Mouse (Mus musculus): Measurements from ENCODE around the gene Exoc8. TPM values are rescaled to one million over a fixed set of nuclear protein-coding genes. Genes with fewer than 3 reads are reported as not detected.

Gene Exoc8
- total RNA-seq, 2 experiments from 2014 or later: 21.0 to 21.1 TPM

DNA sequence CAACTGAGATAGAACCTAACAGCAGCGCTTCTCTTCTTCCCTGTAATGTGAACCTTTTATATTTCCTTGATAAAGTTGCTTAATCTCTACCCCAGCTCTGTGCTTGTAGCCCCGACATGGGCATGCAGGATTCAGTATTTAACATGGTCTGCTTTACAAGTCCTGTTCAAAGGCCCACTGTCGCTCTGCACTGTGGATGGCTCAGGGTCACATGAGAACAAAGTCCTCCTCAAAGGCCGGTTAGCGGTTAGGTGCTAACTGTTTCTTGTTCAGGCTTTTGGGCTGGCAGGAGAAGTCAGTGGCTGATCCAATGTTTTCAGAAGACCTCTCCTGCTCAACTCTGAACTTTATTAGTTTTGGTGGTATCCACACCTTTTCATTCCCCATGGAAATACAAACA, 51.9 kb downstream of the Exoc8 start:
- DNase-seq: no peak

DNA sequence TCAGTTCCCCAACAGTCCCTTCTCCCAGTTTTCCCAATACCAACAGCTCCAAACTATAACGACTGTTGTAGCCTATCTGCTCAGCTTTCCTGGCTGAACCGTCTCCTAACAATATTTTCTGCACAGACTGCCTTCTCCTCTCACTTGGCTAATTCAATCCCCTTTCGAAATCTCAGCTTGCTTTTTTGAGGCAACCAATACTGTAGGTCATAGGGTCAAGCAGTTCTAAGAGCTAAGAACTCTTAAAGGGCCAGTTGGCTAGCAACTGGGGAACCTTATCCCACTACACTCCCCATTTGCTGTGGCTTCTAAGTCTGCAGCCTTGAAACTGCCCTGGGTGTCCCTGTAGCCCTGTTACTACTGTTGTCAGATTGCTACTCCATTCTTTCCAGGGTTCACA, 52.4 kb downstream of the Exoc8 start:
- DNase-seq: no peak

Other genes starting within 250 kb of the Exoc8 start
- gene 2310022B05Rik, start 234.3 kb downstream of the Exoc8 start, total RNA-seq (2021): 10 to 100 TPM; 42.5 to 43.2 TPM
- 10 to 100 TPM; 41.8 to 47.1 TPM for gene Ttc13, start 175.7 kb downstream of the Exoc8 start, total RNA-seq (2021)
- gene Arv1, start 175.6 kb downstream of the Exoc8 start, total RNA-seq (2021): 10 to 100 TPM in 1 of 2 experiments, 1 to 10 TPM in 1; 8.4 to 13.4 TPM
- 1 to 10 TPM; 3.7 to 3.9 TPM for gene Fam89a, start 145.9 kb downstream of the Exoc8 start, total RNA-seq (2021)
- 1 to 10 TPM; 2.9 to 6.5 TPM for gene Trim67, start 104.6 kb downstream of the Exoc8 start, total RNA-seq (2021)
- gene Gnpat, start 34.7 kb downstream of the Exoc8 start, total RNA-seq (2021): 100 to 1,000 TPM; 126 to 173 TPM
- 10 to 100 TPM; 23.6 to 27.4 TPM for gene 2810004N23Rik, start 34.6 kb downstream of the Exoc8 start, total RNA-seq (2021)
- gene Sprtn, start 181 bp upstream of the Exoc8 start, total RNA-seq (2021): 10 to 100 TPM; 20.2 to 21.3 TPM
- gene Egln1, start 51.6 kb upstream of the Exoc8 start, total RNA-seq (2021): 10 to 100 TPM; 66.9 to 73.0 TPM
- 10 to 100 TPM; 71.1 to 80.4 TPM for gene Tsnax, start 115.3 kb upstream of the Exoc8 start, total RNA-seq (2021)
- gene Disc1, start 156.5 kb upstream of the Exoc8 start, total RNA-seq (2021): 1 to 10 TPM; 3.6 TPM